Mouse (Mus musculus) thymus, postnatal 14 days (tissue): ENCODE measurements around the gene Vta1.

ENCODE experiments used
- DNase-seq: peaks from one replicate; pipeline ENCODE4 v3.0.0; 2021

Vta1 gene

DNA sequence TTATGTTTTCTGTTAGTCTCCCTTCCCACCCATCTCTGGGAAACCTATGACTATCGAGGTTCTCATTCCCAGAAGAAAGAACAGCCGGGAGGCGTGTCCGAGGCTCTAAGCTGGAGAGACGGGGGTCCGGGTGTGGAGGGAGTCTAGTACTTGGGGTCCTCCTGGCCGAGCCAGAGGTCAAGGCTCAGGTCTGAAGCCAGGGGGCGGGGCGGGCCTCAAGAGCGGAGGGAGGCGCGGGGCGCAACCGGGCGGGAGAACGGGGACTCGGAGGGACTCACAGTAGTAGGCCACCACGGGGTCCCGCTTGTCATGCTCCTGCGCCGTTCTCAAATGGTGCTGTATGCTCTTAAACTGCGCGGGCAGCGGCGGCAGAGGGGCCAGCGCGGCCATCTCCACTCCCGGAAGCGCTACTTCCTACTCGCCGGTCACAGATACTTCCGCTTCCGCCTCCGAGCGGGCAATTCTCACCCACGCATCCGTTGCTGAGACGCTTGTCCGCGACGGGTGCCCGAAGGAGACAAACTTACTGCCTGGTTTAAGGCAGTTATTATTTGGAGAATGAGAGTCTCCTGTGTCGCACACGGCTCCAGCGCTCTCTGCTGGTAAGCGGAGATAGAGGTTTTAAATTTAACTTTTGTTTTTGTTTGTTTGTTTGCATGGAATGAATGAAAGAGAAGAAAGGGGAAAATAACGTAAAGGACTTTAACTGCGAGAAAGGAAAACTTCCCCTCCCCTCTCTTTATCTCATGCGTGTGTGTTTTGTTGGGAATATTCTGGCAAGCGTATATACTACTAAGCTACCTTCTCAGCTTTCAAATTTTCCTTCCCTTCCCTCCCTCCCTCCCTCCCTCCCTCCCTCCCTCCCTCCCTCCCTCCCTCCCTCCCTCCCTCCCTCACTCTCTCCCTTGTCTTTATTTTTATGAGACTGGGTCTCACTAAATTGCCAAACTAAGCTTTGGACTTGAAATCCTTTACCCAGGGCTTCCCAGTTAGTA, at the start of gene Vta1, which contains the start of gene Nmbr:
Gene Vta1, minus strand, starts transcription at position 489 of the 995 bp plus-strand sequence.
Gene Nmbr, plus strand, starts transcription at position 520 of the 995 bp plus-strand sequence.
- DNase-seq: peak; percentile 97

DNA sequence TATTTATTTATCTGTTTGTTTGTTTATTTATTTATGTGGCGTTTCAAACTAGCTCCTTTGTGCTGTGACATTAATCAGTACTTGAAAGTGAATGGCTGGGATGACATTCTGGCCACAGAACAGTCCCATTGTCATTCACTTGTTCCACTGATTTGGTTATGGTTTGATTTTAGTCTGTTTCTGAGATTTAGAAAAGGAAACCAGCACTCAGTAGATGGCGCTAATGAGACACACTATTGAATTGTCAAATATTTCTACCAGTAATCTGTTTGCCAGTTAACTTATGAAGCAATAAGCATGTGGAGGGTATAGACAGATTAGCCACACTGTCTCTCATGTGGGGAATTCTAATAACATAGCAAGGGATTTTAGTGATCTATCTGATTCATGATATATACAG, 28.9 kb upstream of the Vta1 start:
- peak; percentile 6 for DNase-seq

DNA sequence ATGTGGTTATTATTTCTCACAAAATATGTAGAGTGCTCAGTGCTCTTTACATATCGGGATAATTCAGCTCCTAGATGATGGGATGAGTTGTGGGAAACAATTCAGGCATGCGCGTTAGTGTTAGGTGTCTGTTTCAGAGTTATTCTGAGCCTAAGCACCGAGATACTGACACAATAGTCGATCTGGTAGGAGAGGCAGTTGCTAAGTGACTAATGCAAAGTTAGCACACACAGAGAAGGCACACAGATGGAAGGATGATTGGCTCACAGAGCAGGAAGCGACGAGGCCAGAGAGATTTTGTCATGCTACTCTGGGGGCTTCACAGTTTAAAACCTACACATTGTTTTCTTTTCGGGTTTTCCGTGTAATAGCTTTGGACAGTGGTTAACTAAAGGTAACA, 20.3 kb upstream of the Vta1 start:
- no peak for DNase-seq

DNA sequence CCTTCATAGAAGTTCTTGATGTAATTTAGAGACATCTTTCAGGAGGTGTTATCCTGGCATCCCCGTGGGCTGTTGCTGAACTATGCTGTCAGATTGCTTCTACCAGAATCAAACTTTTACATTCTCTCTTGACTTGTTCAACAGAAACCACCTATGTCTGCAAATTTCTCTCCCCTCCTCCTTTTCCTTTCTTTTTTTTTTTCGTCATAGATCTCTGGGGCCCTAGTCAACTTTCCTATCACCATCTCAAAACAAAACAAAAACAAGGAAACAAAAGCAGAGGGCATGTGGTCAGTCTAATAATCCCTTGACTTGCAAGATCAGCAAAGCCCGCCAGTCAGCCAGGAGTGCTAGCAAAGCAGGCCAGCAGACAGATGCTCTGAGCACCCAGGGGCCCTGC, 12.8 kb upstream of the Vta1 start, which contains the start of gene Gje1:
Gene Gje1, minus strand, starts transcription at position 101 of the 400 bp plus-strand sequence.
- no peak for DNase-seq

DNA sequence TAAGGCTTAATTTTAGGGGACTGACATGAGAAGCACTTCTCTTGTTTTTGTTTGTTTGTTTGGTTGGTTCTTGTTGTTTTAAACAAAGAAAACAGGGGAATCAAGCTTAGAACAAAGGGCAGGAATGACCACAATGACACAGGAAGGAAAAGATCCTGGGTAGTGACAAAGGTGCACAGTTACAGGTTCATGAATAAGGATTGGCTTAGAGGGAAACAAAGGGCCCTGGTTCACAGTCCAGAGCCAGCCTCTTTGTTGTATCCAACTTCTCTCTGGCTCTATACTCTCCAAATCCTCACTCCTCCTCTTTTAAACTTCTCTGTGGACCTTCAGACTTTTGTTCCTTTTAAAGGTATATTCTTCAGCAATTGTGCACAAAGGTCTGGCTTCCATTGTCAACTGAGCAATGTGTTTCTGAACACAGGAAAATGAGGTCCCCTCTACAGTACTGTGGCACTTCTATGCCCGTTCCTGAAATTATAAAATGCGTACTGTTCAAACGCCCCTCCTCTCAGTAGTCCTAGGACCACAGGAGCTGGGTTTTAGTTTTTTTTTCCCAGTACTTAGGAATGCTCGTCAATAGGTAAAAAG, 1.4 kb downstream of the Vta1 start:
- no peak for DNase-seq

DNA sequence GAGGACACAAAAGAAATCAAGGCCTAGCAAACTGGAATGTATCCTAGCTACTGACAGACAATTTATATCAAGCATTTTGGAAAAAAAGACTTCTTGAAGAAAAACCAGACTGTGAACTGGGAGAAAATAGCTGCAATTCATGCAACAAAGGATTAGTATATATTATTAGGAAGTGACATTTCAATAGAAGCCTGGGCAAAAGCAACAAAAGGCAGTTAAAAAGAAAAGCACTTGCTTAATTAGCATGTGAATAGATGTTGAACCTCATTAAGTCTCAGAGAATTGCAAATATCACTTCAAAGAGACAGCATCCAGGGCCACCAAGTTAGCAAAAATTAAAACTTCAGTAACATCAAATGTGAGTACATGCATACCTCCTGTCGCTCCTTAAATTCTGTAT, 2.1 kb downstream of the Vta1 start:
- no peak for DNase-seq

DNA sequence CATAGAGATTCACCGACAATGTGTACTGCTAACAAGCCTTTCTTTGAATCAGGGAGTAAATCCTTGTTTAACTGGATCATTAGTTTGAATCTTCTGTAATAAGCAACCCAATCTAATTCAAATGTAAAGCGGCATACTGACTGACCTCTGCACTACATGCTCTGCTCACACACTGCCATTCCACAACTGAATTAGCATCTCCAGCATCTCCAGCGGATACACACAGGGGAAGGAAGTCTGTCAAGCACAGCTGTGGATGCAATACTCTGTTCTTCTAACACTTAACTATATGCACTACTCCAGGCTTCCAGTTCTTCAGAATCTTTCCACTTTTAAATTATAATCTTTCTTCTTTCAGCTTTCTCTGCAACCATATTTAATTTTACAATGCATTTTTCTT, 15.0 kb downstream of the Vta1 start:
- no peak for DNase-seq

DNA sequence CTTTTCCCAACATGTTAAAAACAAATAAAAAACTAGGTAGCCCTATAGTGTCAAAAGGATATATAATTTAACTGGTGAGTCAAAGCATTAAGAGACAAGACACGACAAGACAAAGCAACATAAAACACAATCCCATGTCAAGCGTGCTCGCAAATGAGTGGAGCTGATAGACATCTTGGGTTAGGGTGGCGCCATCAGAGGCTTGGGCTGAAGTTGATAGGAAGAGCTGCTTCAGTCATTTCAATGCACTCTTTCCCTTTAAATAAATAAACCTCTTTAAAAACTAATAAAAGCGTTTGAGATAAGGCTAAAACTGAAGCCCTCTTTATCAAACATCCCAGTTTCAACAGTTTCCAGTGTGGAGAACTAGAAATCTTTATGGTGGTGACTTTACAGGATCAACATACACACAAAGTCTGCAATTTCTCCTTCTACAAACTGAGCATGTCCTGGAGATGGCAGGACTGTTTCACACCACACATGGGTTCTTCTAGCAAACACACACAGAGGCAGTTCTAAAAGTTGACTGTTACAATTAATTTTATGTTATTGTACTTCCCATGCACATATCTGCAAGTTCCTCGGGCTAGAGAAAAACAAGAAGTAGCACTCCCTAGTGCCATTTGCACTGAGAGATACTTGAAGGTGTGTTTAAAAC, 16.4 kb downstream of the Vta1 start:
- no peak for DNase-seq

DNA sequence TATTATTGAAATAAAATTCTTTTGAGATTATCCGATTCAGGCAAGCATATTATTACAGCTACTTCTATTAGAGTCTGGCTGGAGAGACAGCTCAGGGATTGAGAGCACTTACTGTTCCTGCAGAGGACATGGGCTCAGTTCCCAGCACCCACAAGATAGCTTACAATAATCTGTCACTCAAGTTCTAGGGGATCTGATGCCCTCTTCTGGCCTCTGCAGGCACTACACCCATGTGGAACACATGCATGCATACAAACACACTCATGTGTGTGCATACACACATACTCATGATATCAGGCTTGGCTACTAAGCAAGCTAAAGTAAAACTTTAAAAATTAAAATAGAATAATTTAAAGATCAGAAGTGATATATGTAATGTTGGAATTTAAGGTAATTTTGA, 19.7 kb downstream of the Vta1 start:
- DNase-seq: no peak

DNA sequence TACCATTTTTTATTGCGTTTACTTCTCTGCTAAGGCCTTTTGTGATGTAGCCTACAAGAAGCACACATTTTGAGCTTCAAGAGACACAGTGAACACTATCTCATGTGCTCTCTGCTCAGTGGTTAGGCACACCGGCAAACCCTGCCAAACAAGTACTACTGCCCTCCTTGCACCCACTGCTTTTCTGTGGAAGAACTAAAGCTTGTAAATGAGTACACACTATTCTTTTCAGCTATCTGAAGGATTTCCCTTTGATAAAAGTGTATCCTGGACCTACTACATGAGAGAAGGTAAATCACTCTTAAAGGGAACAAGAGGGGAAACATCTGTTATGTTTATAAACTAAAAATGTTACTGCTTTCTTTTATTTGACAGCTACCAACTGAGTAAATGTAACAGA, 39.2 kb downstream of the Vta1 start:
- no peak for DNase-seq

DNA sequence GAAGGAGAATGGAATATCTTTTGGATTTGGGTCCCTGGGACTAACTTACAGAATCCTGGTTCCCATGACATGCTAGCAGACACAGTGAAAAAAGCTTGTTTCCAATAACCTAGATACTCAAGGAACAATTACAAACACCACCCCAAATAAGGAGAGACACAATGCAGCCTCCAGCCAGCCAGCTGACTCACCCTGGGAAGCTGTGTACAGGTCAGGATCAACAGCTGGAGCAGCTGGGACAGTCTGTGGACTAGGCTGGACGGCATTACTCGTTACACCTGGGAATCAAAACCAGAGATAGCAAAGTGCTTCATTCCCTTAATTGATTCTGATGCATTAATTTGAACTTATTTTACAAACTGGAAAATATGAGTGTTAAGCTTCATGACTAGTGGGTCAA, 44.5 kb downstream of the Vta1 start:
- DNase-seq: no peak

DNA sequence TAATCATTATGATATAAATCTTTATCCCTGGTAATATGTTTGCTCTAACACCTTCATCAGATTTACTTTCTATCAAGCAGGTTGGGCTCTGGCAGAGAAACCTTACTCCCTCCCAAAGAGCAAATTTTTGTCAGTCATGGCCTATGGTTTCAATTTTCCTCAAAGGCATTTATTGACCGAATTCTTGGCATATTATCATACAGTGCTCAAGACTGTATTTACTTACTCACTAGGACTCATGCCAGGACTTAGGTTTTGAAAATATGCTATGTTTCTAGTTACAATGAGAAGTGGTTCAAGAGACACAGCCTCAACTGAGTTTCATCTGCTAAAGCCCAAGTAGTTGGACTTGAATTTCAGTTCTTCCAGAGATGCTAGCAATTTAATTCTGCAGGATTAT, 65.7 kb downstream of the Vta1 start:
- no peak for DNase-seq

DNA sequence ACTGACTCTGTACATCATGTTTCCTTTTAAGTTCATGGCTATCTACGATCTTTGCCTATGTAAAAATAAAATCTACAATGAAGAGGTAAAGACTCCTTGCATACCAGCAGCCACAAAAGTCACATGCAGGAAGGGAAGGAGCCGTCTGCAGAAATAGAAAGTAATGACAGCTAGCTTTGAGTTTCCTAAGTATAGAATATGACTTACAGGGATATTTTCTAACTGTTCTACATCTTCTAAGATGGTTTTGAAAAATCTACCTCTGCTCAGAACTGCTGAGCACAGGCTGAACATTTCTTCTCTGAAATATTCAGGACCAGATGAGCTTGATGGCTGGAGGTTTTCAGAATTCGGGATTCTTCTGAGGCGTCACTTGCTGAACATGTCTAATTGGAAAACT, 66.3 kb downstream of the Vta1 start:
- DNase-seq: no peak

DNA sequence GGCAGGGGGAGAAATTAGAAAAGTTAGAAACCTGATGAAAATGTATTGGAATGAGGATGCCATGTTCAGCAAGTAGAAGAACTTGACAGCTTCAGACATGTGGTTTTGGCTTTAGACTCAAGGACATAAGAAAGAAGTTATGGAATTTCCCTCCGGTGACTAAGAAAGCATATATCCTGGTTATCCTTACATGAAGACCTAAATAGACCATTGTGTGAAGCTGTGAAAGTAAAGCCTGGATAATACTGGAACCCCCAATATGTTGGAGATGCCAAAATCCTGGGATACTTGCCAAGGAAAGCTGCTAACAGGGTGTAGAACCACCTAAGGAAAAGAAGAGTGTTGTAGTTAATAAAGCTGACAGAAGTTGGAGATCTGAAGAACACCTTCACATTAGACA, 79.7 kb downstream of the Vta1 start:
- no peak for DNase-seq

DNA sequence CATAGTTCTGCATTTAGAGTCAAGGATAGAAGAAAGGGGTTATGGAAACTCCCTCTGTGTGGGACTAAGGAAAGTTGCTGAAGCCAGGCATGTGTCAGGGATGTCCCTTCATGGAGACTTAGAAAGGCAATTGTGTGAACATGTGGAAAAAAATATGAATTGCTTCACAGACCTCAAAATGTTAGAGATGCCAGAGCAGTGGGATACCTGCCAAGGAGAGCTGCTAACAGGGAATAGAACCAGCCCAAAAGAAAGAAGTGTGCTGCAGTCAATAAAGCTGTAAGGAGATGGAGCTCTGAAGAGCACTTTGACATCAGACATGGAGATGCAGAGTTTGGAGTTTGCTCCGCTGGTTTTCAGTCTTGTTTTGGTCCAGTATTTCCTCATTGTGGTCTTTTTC, 86.2 kb downstream of the Vta1 start:
- DNase-seq: no peak

DNA sequence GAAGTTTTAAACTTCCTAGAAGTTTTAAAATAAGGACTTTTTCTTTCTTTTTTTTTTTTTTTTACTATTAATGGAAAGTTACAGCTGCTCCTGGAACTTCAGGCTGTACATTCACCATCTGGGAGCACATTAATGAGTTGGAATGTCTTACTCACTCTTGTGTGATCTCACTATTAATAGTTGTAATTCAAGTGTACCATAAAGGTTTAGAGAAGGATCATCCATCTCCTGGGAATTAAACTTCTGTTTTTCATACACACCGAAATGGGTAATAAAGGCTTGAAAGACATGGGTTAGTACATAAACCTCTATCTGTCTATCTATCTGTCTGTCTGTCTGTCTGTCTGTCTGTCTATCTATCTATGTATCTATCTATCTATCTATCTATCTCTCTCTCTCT, 87.1 kb downstream of the Vta1 start:
- no peak for DNase-seq

DNA sequence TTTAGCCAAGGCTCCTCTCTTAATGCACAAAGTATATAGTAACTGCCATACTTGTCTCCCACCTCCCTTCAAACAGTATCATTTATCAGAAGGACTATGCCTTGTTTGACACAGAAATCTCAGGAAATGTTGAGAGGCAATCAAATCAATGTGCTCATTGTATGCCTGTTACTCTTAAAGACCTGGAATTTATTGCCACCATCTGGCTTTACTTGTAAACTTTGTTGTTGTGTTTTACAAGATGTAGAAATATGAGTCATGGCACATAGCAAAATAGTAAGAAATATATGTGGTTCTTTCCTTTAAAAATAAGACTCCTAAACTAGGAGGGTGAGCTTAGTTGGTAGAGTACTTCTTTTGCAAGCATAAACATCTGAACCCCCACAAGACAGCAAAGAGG, 89.9 kb downstream of the Vta1 start:
- DNase-seq: no peak

DNA sequence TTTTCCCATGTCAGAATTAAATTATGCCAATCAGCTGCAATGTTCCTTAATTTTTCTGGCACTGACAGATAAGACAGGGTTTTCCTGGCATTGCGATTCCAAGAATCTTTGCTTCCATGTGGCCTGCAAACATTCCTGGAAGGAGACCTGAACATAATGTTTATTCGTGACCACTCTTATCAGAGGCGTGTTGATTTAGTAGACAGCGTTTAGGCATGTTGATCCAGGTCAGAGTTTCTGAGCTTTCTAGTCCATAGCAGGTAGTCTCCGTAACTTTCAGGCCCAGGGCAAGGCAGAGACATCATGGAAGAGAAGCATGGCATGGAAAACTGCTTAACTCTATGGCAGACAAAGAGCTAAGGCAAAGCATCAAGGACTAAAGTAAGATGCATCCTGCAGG, 97.8 kb downstream of the Vta1 start:
- DNase-seq: no peak
